Mouse (Mus musculus): ENCODE results near the gene Ubtf. TPM values are rescaled to one million over a fixed set of nuclear protein-coding genes. Genes with fewer than 3 reads are reported as not detected.
A peak's percentile ranks its signal among the peaks of the same experiment; 100 is the strongest.
"Not testable (repeated sequence)": the region's sequence is repeated elsewhere in the genome, so short reads cannot be mapped to it uniquely, and the experiment has no call there.

The Ubtf gene
- 113 and 116 TPM in 2 replicates for total RNA-seq (2021)
- long read RNA-seq, full-length matches to known transcripts = 90 of 136 reads
- long read RNA-seq, partial matches to known transcripts = 19 of 136 reads
- long read RNA-seq, other reads (novel, unspliced or antisense) = 27 of 136 reads

GRCm38 (mm10) chr11:102319410-102319792 lies at the start of gene Ubtf:
Ubtf (minus strand) TSS chr11:102319742.
- peak; percentile 84 for DNase-seq

DNA sequence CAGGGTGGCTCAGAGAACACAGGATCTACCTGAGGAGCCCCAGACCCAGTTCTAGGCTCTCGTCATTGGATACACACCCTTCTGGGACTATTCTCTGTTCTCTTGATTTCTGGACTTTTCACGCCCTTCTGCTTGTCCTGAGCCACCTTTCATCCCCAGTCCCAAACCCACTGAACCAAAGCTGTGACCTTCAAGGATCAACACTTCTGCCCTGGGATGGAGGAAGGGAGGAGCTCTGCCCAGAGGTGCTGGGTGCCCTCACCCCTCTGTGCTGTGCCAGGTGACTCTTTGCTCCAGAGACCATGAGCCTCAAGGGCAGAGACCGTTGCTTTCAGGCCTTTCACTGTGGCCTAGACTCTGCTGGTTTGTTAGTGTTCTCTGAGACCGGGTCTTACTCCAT lies 49.7 kb upstream of the Ubtf start:
- DNase-seq = no peak

GRCm38 (mm10) chr11:102368347-102368746 lies 48.8 kb upstream of the Ubtf start:
- no peak for DNase-seq

GRCm38 (mm10) chr11:102367504-102368280 lies 48.1 kb upstream of the Ubtf start:
- no peak for DNase-seq

DNA sequence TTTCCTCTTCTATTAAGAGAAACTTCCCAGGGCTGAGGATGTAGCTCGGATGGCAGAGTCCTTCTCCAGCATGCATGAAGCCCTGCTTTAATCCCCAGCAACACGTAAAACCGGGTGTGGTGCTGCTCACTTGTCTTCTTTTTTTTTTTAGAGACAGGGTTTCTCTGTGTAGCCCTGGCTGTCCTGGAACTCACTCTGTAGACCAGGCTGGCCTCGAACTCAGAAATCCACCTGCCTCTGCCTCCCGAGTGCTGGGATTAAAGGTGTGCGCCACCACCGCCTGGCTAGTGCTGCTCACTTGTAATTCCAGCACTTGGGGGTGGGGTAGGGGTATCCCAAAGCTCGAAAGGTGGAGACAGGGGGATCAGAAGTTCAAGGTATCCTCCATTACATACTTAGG lies 46.6 kb upstream of the Ubtf start, which contains the start of gene Slc4a1:
Gene Slc4a1, minus strand, starts transcription at position 101 of the 400 bp plus-strand sequence.
- DNase-seq = not testable (repeated sequence)

- DNase-seq = no peak
Measured at GRCm38 (mm10) chr11:102365699-102366098, 46.2 kb upstream of the Ubtf start.

GRCm38 (mm10) chr11:102364570-102365371 lies 45.2 kb upstream of the Ubtf start:
- no peak for DNase-seq

GRCm38 (mm10) chr11:102363623-102364022 lies 44.1 kb upstream of the Ubtf start:
- no peak for DNase-seq

GRCm38 (mm10) chr11:102361776-102362495 lies 42.4 kb upstream of the Ubtf start:
- DNase-seq = no peak

GRCm38 (mm10) chr11:102358365-102358764 lies 38.8 kb upstream of the Ubtf start:
- no peak for DNase-seq

GRCm38 (mm10) chr11:102356636-102357350 lies 37.3 kb upstream of the Ubtf start:
- no peak for DNase-seq

DNA sequence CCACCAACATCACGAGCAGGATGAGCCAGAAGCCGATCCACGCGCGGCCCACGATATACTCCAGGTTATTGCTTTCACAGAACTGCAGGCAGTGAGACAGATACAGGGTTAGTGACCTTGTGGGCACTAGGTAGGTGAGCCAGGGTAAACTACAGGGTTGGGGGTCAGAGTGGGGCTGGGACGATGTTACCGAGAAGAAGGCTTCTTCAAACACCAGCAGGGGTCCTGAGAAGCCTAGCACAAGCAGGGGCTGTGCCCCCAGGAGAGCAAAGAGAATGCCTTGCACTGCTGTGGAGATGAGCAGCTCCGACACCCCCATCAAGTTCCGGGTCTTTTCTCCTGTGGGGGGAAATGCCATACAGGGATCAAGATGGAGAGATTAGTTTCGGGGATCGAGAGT lies 36.6 kb upstream of the Ubtf start:
- no peak for DNase-seq

GRCm38 (mm10) chr11:102355501-102355900 lies 36.0 kb upstream of the Ubtf start:
- DNase-seq = no peak

DNA sequence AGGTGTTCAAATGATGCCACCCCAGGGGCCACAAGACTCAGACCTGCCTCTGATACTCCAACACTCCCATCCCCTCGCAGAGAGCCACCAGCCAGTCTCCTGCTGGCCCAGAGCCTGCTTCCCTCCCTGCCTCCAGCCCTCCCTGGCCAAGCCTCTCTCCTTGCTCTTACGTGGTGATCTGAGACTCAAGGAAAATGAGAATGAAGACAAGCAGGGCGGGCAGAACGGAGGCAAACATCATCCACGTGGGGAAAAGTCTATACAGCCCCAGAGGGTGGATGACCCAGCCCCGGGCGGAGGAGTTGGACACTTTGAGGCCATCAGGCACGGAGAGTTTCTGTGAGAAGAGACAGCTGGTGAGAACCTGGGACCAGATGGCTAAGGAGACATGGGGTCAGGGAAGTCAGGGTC lies 33.5 kb upstream of the Ubtf start:
- DNase-seq = no peak

DNA sequence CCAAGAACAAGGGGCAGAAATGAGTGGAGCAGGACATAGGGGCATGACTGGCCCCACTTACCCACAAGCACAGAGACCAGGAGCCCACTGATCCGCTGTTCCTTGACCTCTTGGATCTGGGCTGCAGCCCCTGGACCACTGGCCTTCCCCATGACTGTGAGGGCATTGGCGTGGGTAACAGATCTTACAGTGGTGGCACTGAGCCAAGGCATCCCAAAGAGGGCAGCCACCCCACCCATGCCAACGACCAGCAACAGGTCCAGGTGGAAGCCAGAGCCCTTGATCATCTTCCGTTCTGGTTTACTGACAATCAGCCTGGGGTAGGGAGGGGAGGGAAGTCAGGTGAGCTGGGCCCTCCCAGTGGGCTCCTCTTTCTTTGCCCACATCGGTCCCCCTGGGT lies 32.8 kb upstream of the Ubtf start:
- DNase-seq = no peak

DNA sequence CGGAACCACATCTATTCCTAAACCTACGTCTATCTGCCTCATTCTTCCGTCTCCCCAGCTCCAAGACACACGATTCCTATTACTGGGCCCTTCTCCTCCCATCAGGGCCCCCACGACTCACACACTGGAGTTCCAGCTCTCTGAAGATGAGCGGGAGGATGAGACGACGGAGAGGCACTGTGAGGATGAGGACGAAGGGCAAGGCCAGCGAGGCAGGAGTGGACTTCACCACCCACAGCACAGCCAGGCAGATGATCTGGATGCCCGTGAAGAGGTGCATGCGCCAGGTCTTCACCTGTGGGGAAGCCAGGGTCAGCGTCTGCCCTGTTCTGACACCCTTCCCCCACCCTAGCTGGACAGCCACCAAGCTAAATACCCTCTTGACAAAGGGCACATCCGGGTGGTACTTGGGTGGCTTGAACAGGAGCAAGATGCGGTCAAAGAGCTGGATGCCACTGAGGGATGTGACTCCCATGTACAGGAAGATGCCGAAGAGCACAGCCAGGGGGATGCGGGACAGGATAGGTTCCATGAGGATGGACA lies 31.5 kb upstream of the Ubtf start:
- no peak for DNase-seq

GRCm38 (mm10) chr11:102350416-102350815 lies 30.9 kb upstream of the Ubtf start:
- no peak for DNase-seq

- no peak for DNase-seq
Measured at GRCm38 (mm10) chr11:102349189-102349954, 29.8 kb upstream of the Ubtf start.

DNA sequence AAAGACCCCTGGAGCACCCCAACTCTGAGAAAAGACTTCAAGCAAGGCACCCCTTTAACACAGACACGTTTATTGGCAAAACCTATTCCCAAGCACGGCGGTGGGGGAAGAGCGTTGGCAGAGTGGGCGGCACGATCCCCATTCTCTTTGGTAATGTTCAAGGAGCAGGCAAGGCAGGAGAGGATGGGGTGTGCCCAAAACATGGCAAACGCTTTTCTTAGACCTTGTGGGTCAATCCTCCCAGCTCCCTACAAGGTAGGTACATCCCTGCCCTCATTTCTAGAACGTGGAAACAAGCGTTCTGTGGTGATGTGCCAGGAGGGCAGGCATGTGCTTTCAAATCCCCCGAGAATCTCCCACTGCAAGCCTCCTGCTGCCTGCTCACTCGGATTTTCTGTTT lies 29.2 kb upstream of the Ubtf start:
- no peak for DNase-seq

GRCm38 (mm10) chr11:102348101-102348585 lies 28.6 kb upstream of the Ubtf start:
- DNase-seq = no peak

DNA sequence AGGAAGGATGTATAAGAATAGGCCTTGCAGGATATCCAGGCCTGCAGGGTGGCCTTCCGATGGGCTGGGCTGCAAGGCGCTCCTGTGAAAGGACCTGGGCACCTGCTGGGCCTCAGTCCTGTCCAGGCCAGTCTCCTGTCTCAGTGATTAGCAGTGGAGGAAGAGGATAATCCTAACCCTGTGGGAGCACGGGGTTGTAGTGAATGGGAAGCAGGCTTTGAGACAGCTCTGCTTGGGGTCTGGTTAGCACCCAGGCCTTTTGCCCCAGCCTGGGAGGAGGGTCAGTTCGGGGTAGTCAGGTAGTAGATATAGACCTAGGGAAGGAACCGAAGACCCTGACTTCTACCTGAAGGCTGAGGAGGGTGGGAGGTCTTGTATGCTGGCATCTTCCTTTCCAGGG lies 28.1 kb upstream of the Ubtf start:
- no peak for DNase-seq

Data from adrenal gland, postnatal 25 days (tissue).